Mouse (Mus musculus): Measurements from ENCODE around the gene Dgat2l6. TPM values are rescaled to one million over a fixed set of nuclear protein-coding genes. Genes with fewer than 3 reads are reported as not detected.

Dgat2l6 gene
- 0.05 TPM in 1 of 2 replicates, not detected in the other for polyA plus RNA-seq (2015; fragmentation: Nextera tagmentation; extraction: Ambion mirVana)

DNA sequence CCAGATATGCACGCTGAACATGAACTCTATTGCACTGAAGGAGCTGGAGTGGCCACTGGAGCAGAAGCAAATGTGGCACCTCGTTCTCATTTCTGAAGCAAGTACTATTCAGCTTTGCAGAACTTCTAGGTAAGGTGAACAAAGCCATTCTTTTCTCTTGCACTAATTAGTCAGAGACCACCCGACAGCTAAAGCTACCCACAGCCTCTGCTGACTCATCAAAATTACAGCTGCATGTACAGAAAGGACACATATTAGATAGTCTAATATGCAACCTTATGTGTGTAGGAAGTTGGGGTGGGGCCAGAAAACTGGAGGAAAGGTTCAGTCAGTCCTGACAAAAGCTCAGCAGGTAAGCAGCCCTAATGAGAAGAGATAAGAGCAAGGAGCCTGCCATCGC, at the start of gene Dgat2l6:
Dgat2l6 (plus strand) TSS at position 368 of the 400 bp plus-strand sequence.
- Histone ChIP-seq H3K9me3 (no peaks in the 10 kb centered on the region), H3K36me3 (replicated peaks) (no peaks in the 10 kb centered on the region), H3K4me2 (no peak within 1 kb of the TSS), H3K9ac (no peak within 1 kb of the TSS), H3K27me3 (replicated peaks) (peaks cover 10% of the 10 kb centered on the region), H3K4me1 (no peaks in the 10 kb centered on the region), H3K27ac (no peak within 1 kb of the TSS), H3K4me3 (no peak within 1 kb of the TSS)
- 80% methylated on average over 4 of the region's 4 CpGs for WGBS
- ATAC-seq (replicated peaks), result no peak

DNA sequence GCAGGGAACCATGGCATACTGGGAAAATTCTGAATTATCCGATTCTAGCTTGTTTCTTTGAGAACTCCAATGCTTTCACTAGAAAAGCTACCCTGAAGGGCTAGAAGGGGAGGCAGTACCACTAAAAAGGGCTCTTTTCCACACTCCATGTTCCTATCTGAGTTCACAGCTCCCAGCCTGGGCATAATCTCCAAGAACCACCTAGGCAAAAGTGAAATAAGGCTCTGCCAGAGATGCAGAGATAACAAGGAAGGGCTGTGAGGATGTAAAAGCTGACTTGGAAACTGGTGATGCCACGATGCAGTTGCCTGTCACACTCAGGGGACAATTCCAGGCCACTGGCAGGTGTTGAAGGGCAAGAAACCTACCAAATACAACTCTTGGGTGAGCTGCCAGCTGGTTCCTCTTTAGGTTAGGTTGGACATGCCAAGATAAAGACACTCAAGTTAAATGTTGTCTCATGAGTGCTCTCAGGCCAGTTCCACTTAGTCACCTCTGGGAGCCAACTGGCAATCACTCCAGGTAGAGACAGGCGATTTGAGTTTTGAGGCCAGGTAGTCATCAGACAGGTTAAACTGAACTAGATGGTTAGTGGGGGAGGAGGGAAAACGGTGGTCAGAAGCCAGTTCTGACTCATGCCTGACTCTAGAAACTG, 48.9 kb upstream of the Dgat2l6 start:
- Histone ChIP-seq H3K4me3 (no peak overlapping the region), H3K4me2 (no peak overlapping the region), H3K4me1 (no peaks in the 10 kb centered on the region), H3K9me3 (no peaks in the 10 kb centered on the region), H3K27ac (no peak overlapping the region), H3K36me3 (replicated peaks) (no peaks in the 10 kb centered on the region), H3K9ac (no peak overlapping the region), H3K27me3 (replicated peaks) (peaks cover 5% of the 10 kb centered on the region; the same call in 1 of the 2 replicates)
- 74% methylated on average over 4 of the region's 4 CpGs for WGBS
- ATAC-seq (replicated peaks), result no peak

DNA sequence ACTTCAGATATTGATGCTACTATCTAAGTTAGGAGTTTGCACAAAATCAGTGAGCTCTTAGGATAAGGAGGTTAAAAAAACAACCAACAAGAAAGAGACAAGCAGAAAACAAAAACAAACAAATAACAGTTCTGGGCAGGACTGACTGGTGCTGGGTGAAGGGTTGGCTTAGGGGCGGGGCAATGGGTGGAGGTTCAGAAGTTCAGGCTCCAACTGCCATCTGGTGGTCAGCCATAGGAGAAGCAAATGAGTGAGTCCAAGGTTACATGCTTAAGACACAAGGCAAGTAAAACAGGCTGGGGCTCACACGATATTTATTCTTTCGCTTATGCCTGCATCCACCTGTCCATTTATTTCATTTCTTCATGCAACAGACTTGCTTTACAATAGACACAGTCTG, 44.3 kb upstream of the Dgat2l6 start:
- H3K9ac ChIP-seq, result no peak overlapping the region
- H3K36me3 ChIP-seq (replicated peaks), result no peaks in the 10 kb centered on the region
- 42% methylated on average over 3 of the region's 3 CpGs for whole genome bisulfite sequencing
- H3K9me3 ChIP-seq, result no peaks in the 10 kb centered on the region
- no peak overlapping the region for H3K4me2 ChIP-seq
- H3K27ac ChIP-seq, result no peak overlapping the region
- ATAC-seq (replicated peaks), result peak; percentile 91
- no peaks in the 10 kb centered on the region for H3K4me1 ChIP-seq
- H3K27me3 ChIP-seq (replicated peaks), result no peaks in the 10 kb centered on the region; the same call in 1 of the 2 replicates
- no peak overlapping the region for H3K4me3 ChIP-seq

DNA sequence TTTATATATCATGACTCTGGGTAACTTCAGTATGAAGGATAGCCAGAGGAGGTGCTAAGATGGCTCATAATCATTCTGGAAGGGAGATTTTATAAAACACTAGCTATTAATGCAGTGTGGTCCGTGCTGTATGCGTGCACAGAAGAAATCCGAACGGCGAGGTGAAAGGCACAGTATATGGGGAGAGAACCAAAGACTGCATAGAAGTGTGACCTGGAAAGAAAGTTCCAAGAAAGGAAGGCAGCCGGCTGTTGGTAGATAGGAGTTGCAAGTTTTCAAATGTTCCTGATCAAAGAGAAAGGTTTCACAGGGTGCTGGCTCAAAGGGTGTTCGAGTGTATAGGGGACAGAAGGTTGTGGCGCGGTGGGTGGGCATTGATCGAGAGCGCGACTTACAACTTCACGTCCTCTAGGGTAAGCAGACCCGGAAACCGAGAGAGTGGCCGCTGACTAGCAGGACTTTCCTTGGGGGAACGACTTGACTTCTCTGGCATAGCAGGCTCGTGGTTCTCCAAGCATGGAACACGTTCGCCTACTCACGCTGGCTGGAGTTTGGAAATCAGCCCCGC, 31.1 kb upstream of the Dgat2l6 start:
- ATAC-seq (replicated peaks), result peak; percentile 79
- H3K36me3 ChIP-seq (replicated peaks), result no peaks in the 10 kb centered on the region
- H3K4me3 ChIP-seq, result peak overlapping the region; percentile 47
- no peaks in the 10 kb centered on the region for H3K9me3 ChIP-seq
- peaks cover 8% of the 10 kb centered on the region for H3K4me1 ChIP-seq
- no peak overlapping the region for H3K9ac ChIP-seq
- 0 out of 2 replicates have a peak, but pooled peaks cover 4% of the 10 kb centered on the region for H3K27me3 ChIP-seq (replicated peaks)
- WGBS, result 20% methylated on average over 22 of the region's 22 CpGs
- H3K4me2 ChIP-seq, result peak overlapping the region; percentile 60
- no peak overlapping the region for H3K27ac ChIP-seq

DNA sequence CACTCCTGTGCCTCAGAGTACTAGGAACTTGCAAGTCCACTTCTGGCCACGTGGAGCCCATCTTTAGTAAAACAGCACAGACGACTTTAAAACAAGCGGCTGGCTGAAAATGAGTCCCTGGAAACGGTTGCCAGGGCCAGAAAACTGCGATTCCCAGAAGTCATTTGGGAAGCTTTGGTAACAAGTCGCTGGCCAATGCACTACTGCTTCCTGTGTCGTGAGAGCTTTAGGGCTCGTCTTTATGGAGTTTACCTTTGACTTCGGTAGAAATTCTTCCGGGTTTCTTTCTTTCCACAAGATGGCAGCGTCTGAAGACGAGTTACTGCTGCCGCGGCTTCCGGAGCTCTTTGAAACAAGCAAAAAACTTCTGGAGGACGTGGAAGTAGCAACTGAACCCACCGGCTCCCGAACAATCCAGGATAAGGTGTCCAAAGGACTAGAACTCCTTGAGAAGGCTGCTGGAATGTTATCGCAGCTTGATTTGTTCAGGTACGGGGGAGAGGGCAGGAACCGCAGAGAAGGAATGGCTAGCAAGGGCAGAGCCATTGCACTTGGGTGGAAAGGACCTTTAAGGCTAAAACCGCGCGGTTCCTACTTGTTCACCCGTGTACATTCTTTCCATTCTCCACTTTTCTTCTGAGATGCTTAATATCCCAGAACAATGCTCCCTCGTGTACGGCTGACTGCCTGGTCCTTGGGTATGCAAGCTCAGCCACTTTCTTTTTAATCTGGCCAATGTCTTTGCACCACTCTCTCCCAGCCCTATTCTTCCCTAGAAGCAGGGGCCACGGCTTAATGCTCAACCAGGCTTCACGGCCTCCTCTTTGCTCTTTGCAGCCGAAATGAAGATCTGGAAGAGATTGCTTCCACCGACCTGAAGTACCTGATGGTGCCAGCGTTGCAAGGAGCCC, 30.3 kb upstream of the Dgat2l6 start, which contains the start of gene Igbp1:
Igbp1 (plus strand) TSS at position 224 of the 911 bp plus-strand sequence.
- H3K9ac ChIP-seq, result peak within 1 kb of the TSS; percentile 37
- no peaks in the 10 kb centered on the region for H3K9me3 ChIP-seq
- peaks cover 8% of the 10 kb centered on the region for H3K4me1 ChIP-seq
- 20% methylated on average over 32 of the region's 32 CpGs for WGBS
- H3K36me3 ChIP-seq (replicated peaks), result no peaks in the 10 kb centered on the region
- 0 out of 2 replicates have a peak, but pooled peaks cover 4% of the 10 kb centered on the region for H3K27me3 ChIP-seq (replicated peaks)
- peak within 1 kb of the TSS; percentile 14; the same call in 1 of the 2 replicates for H3K27ac ChIP-seq
- peak; percentile 98 for ATAC-seq (replicated peaks)
- H3K4me2 ChIP-seq, result peak within 1 kb of the TSS; percentile 60
- H3K4me3 ChIP-seq, result peak within 1 kb of the TSS; percentile 47

DNA sequence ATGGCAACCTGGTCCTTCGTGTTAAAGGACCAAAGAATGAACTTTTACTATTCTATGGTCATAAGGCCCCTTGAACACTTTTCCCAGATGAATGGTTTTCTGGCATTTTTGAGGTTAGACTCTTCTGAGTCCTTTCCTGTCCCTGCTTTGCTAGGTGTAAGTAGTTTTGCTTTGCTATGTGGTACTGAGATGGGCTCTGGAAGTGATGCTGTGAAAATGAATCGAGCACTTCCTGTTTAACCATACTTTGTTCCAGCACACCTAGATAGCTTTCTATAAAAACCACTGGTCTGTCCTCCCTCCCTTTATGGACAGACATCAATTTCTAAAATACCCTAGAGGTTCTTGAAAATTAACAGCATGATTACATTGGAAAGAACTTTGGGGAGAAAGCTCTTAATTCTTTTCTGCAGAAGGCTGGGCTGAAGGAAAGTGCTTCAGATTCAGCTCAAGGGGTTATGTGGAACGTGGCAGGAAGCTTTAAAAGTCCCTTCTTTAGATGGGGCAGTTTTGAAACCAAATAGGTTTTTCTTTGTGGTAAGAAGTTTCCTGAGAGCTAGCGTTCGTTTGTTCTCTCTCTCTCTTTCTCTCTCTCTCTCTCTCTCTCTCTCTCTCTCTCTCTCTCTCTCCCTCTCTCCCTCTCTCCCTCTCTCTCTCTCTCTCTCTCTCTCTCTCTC, 20.3 kb upstream of the Dgat2l6 start:
- H3K9me3 ChIP-seq, result no peaks in the 10 kb centered on the region
- 0 out of 2 replicates have a peak, but pooled peaks cover 3% of the 10 kb centered on the region for H3K27me3 ChIP-seq (replicated peaks)
- no peaks in the 10 kb centered on the region for H3K36me3 ChIP-seq (replicated peaks)
- H3K4me2 ChIP-seq, result no peak overlapping the region
- no peak overlapping the region for H3K9ac ChIP-seq
- no peaks in the 10 kb centered on the region for H3K4me1 ChIP-seq
- no peak overlapping the region for H3K4me3 ChIP-seq
- no peak overlapping the region for H3K27ac ChIP-seq
- 84% methylated on average over 5 of the region's 5 CpGs for WGBS
- ATAC-seq (replicated peaks), result no peak

DNA sequence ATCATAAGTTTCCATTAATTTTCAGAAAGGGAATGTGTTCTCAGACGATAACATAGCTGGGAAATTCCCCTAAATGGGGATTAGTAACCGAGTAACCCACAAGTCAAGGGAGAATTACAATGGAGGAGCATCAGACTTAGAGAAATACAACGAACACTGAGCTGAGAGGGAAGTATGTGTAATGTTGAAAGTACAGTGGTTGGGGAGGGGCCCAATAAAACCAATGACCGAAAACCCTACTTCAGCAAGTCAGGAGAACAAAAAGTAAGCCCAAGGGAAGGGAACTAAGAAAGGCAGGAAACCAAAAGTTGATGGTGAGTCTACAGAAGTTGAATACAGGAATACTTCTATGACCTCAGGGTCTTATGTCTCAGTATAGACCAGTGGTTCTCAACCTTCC, 16.5 kb upstream of the Dgat2l6 start:
- WGBS, result 81% methylated on average over 4 of the region's 4 CpGs
- no peak overlapping the region for H3K4me2 ChIP-seq

DNA sequence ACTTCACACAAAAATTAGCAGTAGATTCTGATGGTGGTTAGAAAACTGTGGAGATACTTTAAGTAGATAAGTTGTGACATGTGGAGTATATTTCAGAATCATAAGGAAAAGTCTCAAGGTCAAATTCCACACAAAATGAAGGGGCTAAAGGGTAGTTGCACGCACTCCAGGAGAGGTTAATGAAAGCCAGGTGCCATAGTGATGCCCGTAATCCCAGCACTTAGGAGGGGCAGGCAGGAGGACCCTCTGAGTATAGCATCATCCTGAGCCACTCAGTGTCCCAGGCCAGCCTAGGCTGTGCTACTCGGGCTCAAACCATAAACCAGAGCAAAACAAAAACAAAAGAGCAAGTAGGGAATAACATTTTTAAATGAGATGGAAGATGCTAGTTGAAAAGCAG, 14.7 kb upstream of the Dgat2l6 start:
- WGBS, result 85% methylated on average over 3 of the region's 3 CpGs
- Histone ChIP-seq H3K4me2 (no peak overlapping the region), H3K4me3 (no peak overlapping the region), H3K36me3 (replicated peaks) (no peaks in the 10 kb centered on the region), H3K4me1 (no peaks in the 10 kb centered on the region), H3K9me3 (no peaks in the 10 kb centered on the region), H3K27me3 (replicated peaks) (0 out of 2 replicates have a peak, but pooled peaks cover 4% of the 10 kb centered on the region), H3K27ac (no peak overlapping the region), H3K9ac (no peak overlapping the region)
- ATAC-seq (replicated peaks), result no peak

More for the DNA sequence above, 16.5 kb upstream of the Dgat2l6 start:
- Histone ChIP-seq H3K4me1 (no peaks in the 10 kb centered on the region), H3K36me3 (replicated peaks) (no peaks in the 10 kb centered on the region), H3K27ac (no peak overlapping the region), H3K4me3 (no peak overlapping the region), H3K27me3 (replicated peaks) (0 out of 2 replicates have a peak, but pooled peaks cover 5% of the 10 kb centered on the region), H3K9me3 (no peaks in the 10 kb centered on the region), H3K9ac (no peak overlapping the region)
- ATAC-seq (replicated peaks), result no peak

DNA sequence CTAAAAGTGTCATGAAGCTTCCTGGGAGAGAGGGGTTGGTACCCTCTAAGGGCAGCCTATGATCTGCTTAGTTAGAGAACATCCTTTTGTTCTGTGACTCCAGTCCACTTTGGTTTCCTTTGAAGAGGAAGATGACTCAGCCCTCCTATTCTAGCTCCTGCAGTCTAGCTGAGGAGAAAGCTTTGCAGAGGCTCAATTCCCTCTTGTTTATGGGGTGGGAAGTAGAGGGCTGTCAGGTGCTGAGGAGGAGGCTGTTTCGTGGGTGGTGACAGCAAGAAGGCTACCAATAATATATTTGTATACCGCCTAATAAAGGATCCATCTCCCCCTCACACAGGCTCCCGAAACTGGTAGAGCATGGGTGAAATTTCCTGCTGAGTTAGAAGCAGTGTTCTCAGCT, 8.0 kb upstream of the Dgat2l6 start:
- Histone ChIP-seq H3K9ac (no peak overlapping the region), H3K27me3 (replicated peaks) (peaks cover 2% of the 10 kb centered on the region; the same call in 1 of the 2 replicates), H3K4me2 (no peak overlapping the region), H3K27ac (no peak overlapping the region), H3K9me3 (no peaks in the 10 kb centered on the region), H3K4me1 (no peaks in the 10 kb centered on the region), H3K4me3 (no peak overlapping the region), H3K36me3 (replicated peaks) (no peaks in the 10 kb centered on the region)
- no peak for ATAC-seq (replicated peaks)
- WGBS, result 89% methylated on average over 3 of the region's 3 CpGs

DNA sequence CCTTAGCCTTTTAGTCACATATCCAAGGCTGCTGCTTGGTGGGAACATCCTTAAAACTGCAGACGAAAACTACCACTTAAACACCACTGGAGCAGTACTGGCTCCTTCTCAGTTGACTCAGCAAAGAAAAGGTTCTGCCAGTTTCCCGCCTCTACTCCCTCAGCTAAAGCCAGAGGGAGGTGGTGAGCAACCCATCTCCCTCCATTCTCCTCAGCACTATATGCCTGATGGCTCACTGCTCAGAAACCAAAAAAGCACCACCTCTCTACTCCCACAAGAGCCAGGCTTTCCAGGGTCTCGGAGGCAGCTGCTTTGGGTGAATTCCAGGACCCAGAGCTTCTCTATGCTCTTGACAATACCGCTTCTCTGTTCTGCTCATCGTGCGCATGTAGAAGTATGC, 7.0 kb upstream of the Dgat2l6 start:
- no peak overlapping the region for H3K4me3 ChIP-seq
- ATAC-seq (replicated peaks), result no peak
- H3K36me3 ChIP-seq (replicated peaks), result no peaks in the 10 kb centered on the region
- H3K27ac ChIP-seq, result no peak overlapping the region
- no peak overlapping the region for H3K9ac ChIP-seq
- no peaks in the 10 kb centered on the region for H3K4me1 ChIP-seq
- no peaks in the 10 kb centered on the region; the same call in none of the 2 replicates for H3K27me3 ChIP-seq (replicated peaks)
- H3K9me3 ChIP-seq, result no peaks in the 10 kb centered on the region
- H3K4me2 ChIP-seq, result no peak overlapping the region
- 90% methylated on average over 6 of the region's 6 CpGs for WGBS

DNA sequence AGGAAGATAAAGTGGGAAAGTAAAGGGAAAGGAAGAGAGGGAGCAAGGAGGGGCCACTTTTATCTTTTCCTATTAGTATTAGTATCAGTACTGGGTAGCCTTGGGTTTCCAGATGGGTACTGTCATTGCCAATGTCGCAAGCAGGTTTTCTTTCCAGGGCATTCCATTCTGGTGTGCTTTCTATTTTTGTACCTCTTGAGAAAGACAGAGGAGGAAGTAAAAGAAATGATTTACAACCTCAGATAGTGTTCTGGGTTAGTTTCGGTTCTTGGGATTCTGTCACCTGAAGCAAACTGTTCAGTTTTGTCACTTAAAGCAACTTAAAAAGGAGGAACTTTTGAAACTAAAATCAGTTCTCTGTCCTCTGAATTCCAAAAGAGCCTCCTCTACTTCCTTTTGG, 6.1 kb upstream of the Dgat2l6 start:
- no peak overlapping the region for H3K4me2 ChIP-seq
- no peak overlapping the region for H3K27ac ChIP-seq
- H3K36me3 ChIP-seq (replicated peaks), result no peaks in the 10 kb centered on the region
- WGBS, result 89% methylated on average over 2 of the region's 2 CpGs
- H3K9me3 ChIP-seq, result no peaks in the 10 kb centered on the region
- H3K9ac ChIP-seq, result no peak overlapping the region
- no peaks in the 10 kb centered on the region; the same call in none of the 2 replicates for H3K27me3 ChIP-seq (replicated peaks)
- no peak overlapping the region for H3K4me3 ChIP-seq
- ATAC-seq (replicated peaks), result no peak
- no peaks in the 10 kb centered on the region for H3K4me1 ChIP-seq
